Mouse (Mus musculus): ENCODE results near the gene Ceacam15. TPM values are rescaled to one million over a fixed set of nuclear protein-coding genes. Genes with fewer than 3 reads are reported as not detected.
"Not testable (repeated sequence)": the region's sequence is repeated elsewhere in the genome, so short reads cannot be mapped to it uniquely, and the experiment has no call there.

Gene Ceacam15
- polyA plus RNA-seq, 1 experiment from 2014 or later: not detected

- H3K36me3 ChIP-seq; H3K27ac ChIP-seq; H3K27me3 ChIP-seq (ENCODE audit: insufficient read depth, poor library complexity, severe bottlenecking); H3K4me1 ChIP-seq (replicated peaks); H3K4me3 ChIP-seq; H3K9me3 ChIP-seq; DNase-seq (ENCODE audit: low spot score): not testable (repeated sequence)
- 47% methylated on average over 5 of the region's 5 CpGs for WGBS
Observed at GRCm38 (mm10) chr7:16674699-16675098, 806 bp downstream of the Ceacam15 start.

DNA sequence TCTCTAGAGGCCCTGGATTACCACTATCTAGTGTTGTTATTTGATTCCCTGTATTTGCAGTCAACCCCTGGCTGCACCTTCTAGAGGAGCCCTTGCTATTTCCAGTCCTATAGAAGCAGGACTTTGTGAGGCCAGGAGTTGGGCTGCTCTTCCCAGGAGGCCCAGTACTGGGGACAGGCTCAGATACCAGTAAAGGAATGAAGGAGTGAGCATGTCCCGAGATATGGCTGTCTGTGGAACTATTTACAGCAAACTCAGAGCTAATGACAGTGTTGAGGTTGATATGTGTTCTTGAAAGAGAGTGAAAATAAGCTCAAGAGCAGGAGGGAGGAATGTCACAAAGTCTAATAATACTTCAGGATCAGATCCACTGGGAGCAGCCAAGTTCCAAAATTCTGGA is 1.7 kb downstream of the Ceacam15 start:
- WGBS: 67% methylated on average over 1 of the region's 1 CpGs
- no peak overlapping the region for H3K4me3 ChIP-seq
- DNase-seq (ENCODE audit: low spot score): no peak

GRCm38 (mm10) chr7:16668331-16668930 is 7.1 kb downstream of the Ceacam15 start:
- not testable (repeated sequence) for H3K4me1 ChIP-seq (replicated peaks); H3K9me3 ChIP-seq; H3K4me3 ChIP-seq; H3K27me3 ChIP-seq (ENCODE audit: insufficient read depth, poor library complexity, severe bottlenecking); H3K27ac ChIP-seq; H3K36me3 ChIP-seq; DNase-seq (ENCODE audit: low spot score)
- WGBS: 83% methylated on average over 4 of the region's 5 CpGs

More for the DNA sequence above, 1.7 kb downstream of the Ceacam15 start:
- Histone ChIP-seq H3K4me1 (replicated peaks) (no peaks in the 10 kb centered on the region), H3K36me3 (no peaks in the 10 kb centered on the region), H3K27me3 (ENCODE audit: insufficient read depth, poor library complexity, severe bottlenecking) (no peaks in the 10 kb centered on the region), H3K27ac (no peak overlapping the region), H3K9me3 (no peaks in the 10 kb centered on the region)

DNA sequence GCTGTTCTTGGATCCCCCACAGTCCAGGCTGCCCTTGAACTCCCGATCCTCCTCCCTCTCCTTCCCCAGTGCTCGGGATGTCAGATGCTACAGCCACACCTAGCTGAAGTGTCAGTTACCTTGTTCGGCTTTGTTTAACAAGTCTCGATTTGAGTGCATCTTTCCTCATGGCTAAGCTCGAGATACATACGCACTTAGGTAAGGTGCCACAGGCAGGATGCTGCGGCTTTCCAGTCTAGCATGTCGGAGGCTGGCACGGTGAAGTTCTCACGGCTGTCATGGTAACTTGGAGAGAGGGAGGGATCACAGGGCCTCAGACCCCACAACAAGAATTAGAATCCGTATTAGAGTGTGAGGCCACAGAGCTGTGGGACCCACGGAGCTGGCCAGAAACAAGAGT is 31.2 kb downstream of the Ceacam15 start:
- Histone ChIP-seq H3K4me1 (replicated peaks) (no peaks in the 10 kb centered on the region), H3K27me3 (ENCODE audit: insufficient read depth, poor library complexity, severe bottlenecking) (no peaks in the 10 kb centered on the region), H3K9me3 (no peaks in the 10 kb centered on the region), H3K36me3 (no peaks in the 10 kb centered on the region), H3K4me3 (no peak overlapping the region), H3K27ac (no peak overlapping the region)
- no peak for DNase-seq (ENCODE audit: low spot score)
- 78% methylated on average over 12 of the region's 12 CpGs for WGBS

GRCm38 (mm10) chr7:16643106-16643505 is 32.4 kb downstream of the Ceacam15 start:
- H3K27me3 ChIP-seq (ENCODE audit: insufficient read depth, poor library complexity, severe bottlenecking); DNase-seq (ENCODE audit: low spot score); H3K4me3 ChIP-seq; H3K36me3 ChIP-seq; H3K27ac ChIP-seq; H3K9me3 ChIP-seq; H3K4me1 ChIP-seq (replicated peaks): not testable (repeated sequence)
- 60% methylated on average over 4 of the region's 4 CpGs for WGBS

DNA sequence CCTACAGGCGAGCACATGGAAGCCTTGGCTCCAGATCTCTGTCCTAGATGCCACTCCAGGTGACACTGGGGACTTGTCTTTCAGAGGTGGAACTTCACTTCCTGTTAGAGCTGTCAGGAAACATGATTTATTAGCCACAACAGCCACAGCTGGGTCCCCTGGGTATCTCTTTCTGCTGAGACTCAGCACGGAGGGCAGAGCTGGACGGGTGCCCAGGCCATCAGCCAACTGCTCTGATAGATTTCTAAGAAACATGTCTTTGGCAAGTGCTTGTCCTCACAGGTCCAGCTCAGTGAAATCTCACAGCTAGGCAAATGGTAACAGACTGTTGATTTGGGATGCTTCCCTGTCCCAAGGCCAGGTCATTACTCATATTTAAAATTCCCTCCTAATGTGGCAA is 36.5 kb downstream of the Ceacam15 start:
- H3K27me3 ChIP-seq (ENCODE audit: insufficient read depth, poor library complexity, severe bottlenecking): no peaks in the 10 kb centered on the region
- H3K9me3 ChIP-seq: no peaks in the 10 kb centered on the region
- WGBS: 81% methylated on average over 3 of the region's 3 CpGs
- no peak for DNase-seq (ENCODE audit: low spot score)
- H3K4me3 ChIP-seq: no peak overlapping the region
- peaks cover 3% of the 10 kb centered on the region; the same call in 1 of the 2 replicates for H3K4me1 ChIP-seq (replicated peaks)
- H3K36me3 ChIP-seq: no peaks in the 10 kb centered on the region
- no peak overlapping the region for H3K27ac ChIP-seq

GRCm38 (mm10) chr7:16635116-16635515 is 40.4 kb downstream of the Ceacam15 start:
- H3K4me1 ChIP-seq (replicated peaks): peaks cover 3% of the 10 kb centered on the region; the same call in 1 of the 2 replicates
- no peak for DNase-seq (ENCODE audit: low spot score)
- H3K27me3 ChIP-seq (ENCODE audit: insufficient read depth, poor library complexity, severe bottlenecking): no peaks in the 10 kb centered on the region
- WGBS: 52% methylated on average over 3 of the region's 3 CpGs
- H3K27ac ChIP-seq: no peak overlapping the region
- H3K9me3 ChIP-seq: no peaks in the 10 kb centered on the region
- no peak overlapping the region for H3K4me3 ChIP-seq
- H3K36me3 ChIP-seq: no peaks in the 10 kb centered on the region

DNA sequence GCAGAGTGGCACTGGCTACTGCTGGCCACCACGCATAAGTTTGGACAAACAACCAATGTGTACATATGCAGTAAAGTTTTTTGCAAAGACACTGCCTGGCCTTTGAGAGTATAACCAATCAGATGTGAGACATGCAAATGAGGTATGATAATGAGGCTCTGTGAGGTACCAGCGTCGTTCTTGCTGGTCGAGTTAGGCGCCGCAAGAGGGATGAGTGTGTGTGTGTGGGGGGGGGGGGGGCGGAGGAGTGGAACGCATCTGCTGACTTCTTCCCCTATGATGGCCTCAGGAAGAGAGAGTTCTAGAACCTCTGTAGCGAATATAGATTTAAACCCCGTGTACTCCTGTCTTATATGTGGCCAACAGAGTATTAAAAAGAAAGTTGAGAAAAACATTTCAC is 41.6 kb downstream of the Ceacam15 start:
- H3K4me1 ChIP-seq (replicated peaks); H3K27me3 ChIP-seq (ENCODE audit: insufficient read depth, poor library complexity, severe bottlenecking); H3K36me3 ChIP-seq; H3K27ac ChIP-seq; H3K4me3 ChIP-seq; H3K9me3 ChIP-seq: not testable (repeated sequence)
- DNase-seq (ENCODE audit: low spot score): peak; percentile 14
- 16% methylated on average over 10 of the region's 10 CpGs for WGBS

DNA sequence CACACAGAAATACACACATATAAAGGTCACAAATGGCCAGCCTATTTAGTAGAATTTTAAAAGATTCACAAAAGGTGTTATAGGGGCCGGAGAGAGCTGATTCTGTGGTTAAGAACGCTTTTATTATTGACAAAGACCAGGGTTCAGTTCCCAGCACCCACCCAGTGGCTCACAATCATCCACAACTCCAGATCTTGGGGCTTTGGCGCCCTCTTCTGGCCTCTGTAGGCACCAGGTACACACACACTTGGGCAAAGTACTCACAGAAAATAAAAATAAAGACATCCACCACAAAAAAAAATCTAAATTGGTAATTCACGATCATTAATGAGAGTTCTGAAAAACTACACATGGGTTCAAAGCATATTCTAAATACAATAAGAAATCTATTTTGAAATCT is 43.6 kb downstream of the Ceacam15 start:
- no peak overlapping the region for H3K4me3 ChIP-seq
- peaks cover 3% of the 10 kb centered on the region; the same call in 1 of the 2 replicates for H3K4me1 ChIP-seq (replicated peaks)
- H3K36me3 ChIP-seq: no peaks in the 10 kb centered on the region
- no peak for DNase-seq (ENCODE audit: low spot score)
- WGBS: 70% methylated on average over 4 of the region's 4 CpGs
- no peaks in the 10 kb centered on the region for H3K9me3 ChIP-seq
- no peak overlapping the region for H3K27ac ChIP-seq
- no peaks in the 10 kb centered on the region for H3K27me3 ChIP-seq (ENCODE audit: insufficient read depth, poor library complexity, severe bottlenecking)

GRCm38 (mm10) chr7:16631025-16631424 is 44.5 kb downstream of the Ceacam15 start:
- no peak for DNase-seq (ENCODE audit: low spot score)
- Histone ChIP-seq H3K27me3 (ENCODE audit: insufficient read depth, poor library complexity, severe bottlenecking) (no peaks in the 10 kb centered on the region), H3K4me1 (replicated peaks) (peaks cover 3% of the 10 kb centered on the region; the same call in 1 of the 2 replicates), H3K27ac (no peak overlapping the region), H3K36me3 (no peaks in the 10 kb centered on the region), H3K4me3 (no peak overlapping the region), H3K9me3 (no peaks in the 10 kb centered on the region)
- WGBS: 77% methylated on average over 4 of the region's 4 CpGs

- Histone ChIP-seq H3K4me3 (no peak overlapping the region), H3K36me3 (no peaks in the 10 kb centered on the region), H3K9me3 (no peaks in the 10 kb centered on the region), H3K27ac (no peak overlapping the region), H3K4me1 (replicated peaks) (no peaks in the 10 kb centered on the region; the same call in 1 of the 2 replicates), H3K27me3 (ENCODE audit: insufficient read depth, poor library complexity, severe bottlenecking) (no peaks in the 10 kb centered on the region)
- DNase-seq (ENCODE audit: low spot score): peak; percentile 56
- 22% methylated on average over 10 of the region's 10 CpGs for WGBS
Observed at GRCm38 (mm10) chr7:16629598-16630296, 45.8 kb downstream of the Ceacam15 start.

- Histone ChIP-seq H3K4me1 (replicated peaks) (peaks cover 7% of the 10 kb centered on the region), H3K27me3 (ENCODE audit: insufficient read depth, poor library complexity, severe bottlenecking) (no peaks in the 10 kb centered on the region), H3K36me3 (no peaks in the 10 kb centered on the region), H3K4me3 (no peak overlapping the region), H3K27ac (no peak overlapping the region), H3K9me3 (no peaks in the 10 kb centered on the region)
- 35% methylated on average over 12 of the region's 12 CpGs for WGBS
- peak; percentile 68 for DNase-seq (ENCODE audit: low spot score)
Observed at GRCm38 (mm10) chr7:16628096-16628771, 47.3 kb downstream of the Ceacam15 start.

- no peaks in the 10 kb centered on the region for H3K9me3 ChIP-seq
- no peak overlapping the region for H3K4me3 ChIP-seq
- no peak overlapping the region for H3K27ac ChIP-seq
- H3K27me3 ChIP-seq (ENCODE audit: insufficient read depth, poor library complexity, severe bottlenecking): peaks cover 3% of the 10 kb centered on the region
- H3K36me3 ChIP-seq: no peaks in the 10 kb centered on the region
- peaks cover 16% of the 10 kb centered on the region for H3K4me1 ChIP-seq (replicated peaks)
- DNase-seq (ENCODE audit: low spot score): no peak
Observed at GRCm38 (mm10) chr7:16623687-16624086, 51.8 kb downstream of the Ceacam15 start.
